Mouse (Mus musculus) right cerebral cortex, postnatal 4 days (tissue): ENCODE measurements at regions not wholly inside any gene's neighbourhood (a gene's known extent, or its start where the extent isn't known, plus 50 kb on each side); places are given as distances from the start of the nearest gene placed in this dataset.

Source experiments
- DNase-seq: peaks from one replicate; pipeline ENCODE4 v3.0.0-alpha.2; 2022

DNA sequence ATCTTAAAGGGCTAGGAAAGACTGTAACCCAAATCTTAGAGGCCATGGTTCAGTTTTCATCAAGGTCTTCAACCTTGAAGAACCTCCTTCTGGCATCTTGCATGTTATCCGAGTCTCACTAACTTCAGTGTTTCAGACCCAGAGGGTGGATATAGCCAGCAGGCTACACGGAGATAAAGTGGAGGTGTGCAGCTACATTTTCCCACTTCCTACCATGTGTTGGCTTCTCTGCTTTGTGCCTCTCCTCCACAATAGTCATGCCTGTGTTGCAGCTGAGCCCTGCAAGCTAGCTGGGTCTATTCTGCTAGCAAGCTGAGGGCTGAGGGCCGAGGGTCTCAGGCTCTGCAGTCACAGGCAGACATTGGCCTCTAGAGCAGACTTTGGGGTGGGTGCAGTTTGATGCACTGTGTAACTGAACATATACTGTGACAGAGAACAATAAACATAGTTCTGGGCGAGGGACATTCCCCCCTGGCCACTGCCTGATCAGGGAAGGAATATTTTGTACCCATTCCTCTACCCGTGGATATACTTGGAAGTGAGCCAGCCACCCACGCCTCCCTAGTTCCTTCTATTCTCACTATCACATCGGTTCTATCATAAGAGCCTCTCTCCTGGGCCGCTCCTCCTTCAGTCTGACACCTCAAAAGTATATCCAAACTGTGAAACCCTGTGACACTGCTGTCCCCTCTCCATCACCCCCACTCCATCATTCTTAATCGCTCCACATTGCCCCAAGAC is 152.6 kb upstream of the Mycn start:
- DNase-seq, result no peak

DNA sequence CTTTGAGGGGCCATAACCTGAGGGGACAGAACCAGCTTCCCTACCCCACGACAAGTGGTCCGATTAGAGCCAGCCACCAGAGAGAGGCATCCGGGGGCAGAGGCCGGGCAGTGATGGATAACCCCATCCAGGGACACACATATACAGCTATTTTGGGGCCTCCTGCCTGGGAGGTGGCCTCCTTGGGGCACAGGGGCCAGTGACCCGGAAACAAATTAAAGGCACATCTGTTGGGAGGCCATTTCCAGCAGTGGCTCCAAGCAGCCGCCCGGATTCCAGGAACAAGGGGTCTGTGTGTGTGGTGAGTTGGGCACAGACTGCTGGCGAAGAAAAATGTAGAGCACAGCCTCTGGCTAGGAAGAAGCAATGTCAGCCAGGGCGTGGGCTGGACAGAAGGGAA is 144.2 kb upstream of the Mycn start:
- no peak for DNase-seq

DNA sequence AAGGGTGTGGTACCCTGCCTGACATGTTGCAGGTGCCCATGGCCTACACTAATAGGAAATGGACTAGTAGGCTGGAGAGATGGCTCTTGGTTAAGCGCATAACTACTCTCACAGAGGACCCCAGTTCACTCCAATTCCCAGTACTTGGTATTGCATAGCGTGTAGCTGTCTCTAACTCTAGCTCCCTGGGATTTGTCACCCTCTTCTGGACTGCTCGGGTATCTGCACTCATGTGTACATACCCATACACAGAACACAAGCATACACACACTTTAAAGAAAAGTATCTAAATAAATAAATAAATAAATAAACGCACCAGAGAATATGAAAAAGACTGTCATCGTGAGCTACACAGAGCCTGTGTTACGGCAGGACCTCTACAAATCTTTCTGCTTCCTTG is 143.8 kb upstream of the Mycn start:
- DNase-seq, result no peak

DNA sequence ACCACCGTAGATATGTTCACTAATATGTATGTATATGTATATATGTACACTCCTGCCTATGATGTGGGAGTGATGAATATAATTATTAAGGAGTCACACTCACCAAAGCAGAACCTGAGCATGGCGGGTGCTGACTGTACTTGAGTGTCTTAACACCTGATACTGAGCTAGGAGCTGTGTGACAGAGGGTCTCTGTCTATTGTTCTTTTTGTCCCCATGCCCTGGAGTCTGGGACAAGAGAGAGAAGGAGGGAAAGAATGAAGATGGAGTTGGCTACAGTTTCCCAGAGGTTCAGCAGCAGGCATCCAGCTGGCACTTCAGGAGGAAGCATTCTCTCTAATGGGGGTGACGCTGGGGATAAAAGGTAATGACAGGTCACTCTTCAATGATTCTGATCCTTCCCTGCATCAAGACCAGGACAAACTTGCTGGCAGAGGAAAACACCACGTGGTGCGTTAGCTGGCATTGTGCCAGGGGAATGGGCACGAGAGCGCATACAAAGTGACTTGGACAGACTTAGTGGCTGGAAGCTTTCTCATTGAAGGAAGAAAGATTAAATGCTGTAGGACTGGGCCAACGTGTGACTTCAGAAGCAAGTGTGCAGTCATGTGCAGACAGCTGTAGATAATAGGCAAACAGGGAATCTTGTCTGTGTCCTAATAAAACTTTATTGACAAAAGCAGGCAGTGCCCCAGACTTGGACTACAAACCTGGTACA is 141.8 kb upstream of the Mycn start:
- DNase-seq, result peak; percentile 68

DNA sequence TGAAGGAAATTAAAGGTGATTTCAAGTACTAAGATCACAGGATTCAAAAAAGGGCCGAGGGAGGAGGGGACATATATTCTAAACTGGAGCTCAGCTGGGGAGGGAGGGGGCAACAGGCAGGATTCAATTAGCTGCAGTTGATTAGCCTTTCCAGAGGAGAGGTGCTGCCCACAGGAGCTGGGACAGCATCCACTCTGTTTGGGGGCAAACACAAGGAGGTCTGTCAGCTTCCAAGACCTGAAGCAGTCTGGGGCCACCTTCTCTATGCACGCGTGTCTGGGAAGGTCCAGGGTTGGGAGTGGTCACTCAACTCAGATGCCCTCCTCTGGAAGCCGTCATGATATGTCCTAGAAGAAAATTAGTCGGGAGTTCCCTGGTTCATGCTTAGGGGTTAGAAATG is 139.1 kb upstream of the Mycn start:
- DNase-seq, result no peak

DNA sequence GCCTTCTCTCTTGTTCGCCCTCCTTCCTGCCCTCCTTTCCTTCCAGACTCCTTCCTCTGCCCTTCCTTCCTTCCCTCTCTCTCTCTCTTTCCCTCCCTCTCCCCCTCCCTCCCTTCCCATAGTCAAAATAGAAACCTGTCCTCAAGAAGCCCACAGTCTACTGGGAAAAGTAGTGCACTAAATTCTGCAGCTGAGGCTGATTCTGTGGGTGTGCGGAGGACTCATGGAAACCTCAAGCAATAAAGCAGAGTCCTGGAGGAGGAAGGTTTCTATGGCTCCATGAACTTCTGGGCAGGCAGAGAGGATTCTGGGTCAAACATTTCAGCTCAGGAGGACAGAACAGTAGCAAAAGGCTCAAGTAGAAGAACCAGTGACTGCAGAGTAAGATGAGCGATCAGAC is 138.1 kb upstream of the Mycn start:
- no peak for DNase-seq

DNA sequence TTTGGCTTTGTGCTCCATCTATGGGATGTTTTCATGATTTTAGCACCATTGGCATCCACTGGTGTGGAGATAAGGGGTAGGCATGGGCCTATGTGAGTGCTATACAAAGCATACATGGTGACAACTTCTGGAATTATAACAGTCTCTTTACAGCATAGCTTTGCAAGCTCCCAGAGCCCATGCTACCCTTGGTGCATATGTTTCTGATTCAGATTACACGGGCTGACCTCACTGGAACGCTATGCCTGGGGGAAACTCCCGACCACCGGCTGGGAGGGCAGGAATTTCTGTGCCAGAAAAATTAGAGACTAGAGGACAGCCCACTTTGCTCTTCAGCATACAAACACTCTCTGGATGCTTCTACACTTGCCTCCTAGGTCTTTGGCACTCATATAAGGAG is 136.0 kb upstream of the Mycn start:
- no peak for DNase-seq

DNA sequence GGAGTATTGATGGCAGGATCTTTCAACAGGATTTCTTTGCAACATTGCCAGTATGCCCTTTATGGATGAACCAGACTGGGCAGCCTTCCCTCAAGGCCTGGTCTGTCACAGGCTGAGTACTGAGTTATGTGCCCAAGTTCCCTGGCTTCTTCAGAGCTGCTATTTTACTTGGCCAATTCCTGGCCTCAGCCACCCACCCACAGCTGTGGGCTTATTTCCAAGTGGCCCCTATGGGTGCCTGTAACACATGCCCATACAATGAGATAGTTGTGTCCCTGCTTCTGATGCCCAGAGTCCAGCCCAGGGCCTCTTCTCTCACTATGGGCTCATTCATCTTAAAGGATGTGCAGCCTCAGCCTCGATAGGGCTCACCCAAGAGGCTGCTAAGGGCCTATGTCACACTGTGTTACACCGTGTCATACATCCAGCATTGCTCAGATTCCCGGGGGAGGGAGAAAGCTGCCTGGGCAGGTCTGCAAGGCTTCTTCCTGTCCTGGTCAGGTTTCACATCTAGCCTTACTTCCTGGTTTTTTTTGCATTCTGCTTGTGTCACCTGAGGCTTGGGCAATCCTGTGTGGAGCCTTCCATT is 135.1 kb upstream of the Mycn start:
- no peak for DNase-seq

DNA sequence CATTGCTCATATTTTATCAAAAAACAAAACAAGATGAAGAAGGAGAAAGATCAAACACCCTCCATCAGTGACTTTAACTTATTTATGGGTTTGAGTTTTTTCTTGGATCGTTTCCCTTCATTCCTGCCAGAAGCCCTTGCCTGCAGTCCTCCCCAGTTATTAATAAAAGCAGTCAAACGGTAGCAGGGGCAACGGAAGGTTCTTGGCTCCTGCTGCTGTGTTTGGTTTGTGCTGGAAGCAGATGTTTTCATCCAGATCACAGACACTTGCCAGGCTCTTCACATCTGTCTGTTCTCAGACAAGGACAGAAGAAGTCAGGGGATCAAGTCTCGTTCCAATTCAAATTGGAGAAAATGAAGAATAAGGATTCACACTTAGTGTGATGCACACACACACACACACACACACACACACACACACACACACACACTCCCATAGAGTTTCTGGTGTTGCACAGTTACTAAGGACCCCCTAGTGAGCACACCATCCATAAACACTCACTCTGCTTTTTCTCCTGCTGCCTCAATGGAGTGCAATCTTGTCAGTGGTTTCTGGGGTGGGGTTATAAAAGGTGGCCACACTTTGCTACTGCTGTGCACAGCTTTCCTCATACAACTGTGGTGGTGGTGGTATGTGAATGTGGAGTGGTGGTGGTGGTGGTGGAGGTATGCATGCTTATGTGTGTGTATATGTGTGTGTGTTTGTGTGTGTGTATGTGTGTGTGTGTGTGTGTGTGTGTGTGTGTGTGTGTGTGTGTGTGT is 131.6 kb upstream of the Mycn start:
- DNase-seq, result no peak

DNA sequence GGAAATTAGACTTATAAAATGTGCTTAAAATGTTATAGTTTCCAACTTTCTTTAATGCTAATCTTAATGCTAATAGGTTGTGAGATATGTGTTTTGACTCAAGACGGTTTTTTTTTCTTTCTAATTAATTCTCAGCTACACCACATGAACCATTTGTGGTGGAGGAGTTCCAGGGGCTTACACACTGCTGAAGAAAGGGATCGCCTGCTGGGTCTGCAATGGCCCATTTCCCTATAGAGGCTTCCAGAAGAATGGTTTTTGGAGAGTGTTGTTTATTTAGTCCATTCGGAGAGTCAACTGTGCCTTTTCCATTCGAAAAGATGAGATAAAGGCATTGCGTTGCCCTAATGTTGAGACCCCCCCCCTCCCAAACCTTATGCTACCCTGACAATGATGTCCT is 125.6 kb upstream of the Mycn start:
- DNase-seq, result no peak

DNA sequence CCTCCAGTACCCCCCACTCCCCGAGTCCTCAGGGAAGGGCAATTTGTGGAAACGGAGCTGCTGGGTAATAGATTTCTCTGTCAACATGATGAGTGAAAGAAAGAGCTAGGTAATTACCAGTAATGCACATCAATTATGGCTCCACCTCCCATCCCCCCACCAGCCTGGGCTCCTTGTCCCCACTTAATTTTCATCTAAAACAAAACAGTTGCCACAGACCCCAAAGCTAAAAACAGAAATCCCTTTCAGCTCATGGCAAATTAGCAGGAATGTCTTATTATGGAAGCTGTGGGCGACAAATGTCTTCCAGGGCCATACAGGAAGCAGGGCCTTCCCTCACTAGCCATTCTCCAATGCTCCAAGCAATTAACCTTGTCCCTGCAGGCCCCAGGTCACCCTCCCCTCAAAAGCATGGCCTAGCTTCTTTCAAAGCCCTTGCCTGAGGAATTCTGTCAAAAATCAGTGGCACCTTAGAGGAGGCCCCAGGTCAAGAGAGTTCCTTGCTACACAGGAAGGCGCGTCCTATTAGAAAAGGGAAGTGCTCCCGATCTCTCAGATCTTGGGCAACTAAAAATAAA is 125.0 kb upstream of the Mycn start:
- no peak for DNase-seq

DNA sequence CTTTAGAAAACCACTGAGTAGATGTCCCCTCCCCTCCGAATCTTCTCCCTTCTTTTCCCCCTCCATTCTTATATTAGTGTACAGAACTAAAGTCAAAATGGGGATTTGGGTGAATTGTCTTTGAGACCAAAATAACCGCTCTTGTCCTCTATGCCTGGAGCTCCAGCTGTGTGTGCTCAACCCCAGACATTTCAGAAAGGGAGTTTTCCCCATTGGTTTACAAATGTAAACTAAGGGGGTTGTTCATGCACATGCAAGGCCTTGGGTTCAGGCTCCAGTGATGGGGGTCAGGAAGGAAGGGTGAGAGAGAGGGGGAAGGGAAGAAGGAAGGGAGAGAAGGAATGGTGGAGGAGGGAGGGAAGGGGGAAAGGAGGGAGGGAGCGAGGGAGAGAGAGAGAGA is 117.8 kb upstream of the Mycn start:
- DNase-seq, result no peak

DNA sequence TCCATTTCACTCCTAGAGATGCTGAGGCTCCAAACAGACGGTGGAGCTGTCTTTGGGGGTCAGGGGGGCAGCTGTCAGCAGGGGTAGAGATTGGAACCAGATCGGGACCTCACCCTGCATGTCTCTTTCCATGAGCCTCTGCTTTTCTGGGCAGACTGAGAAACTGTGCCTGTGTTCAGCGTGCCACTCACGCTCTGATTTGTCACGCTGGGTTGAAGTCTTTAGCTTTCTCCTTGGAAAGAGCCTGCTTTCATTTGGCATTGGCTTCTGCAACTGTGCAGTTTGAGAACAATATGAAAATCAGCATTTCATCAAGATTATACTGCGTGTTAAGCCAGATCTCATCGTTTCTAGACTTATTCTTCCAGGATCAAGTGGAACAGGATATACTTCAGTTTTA is 114.5 kb upstream of the Mycn start:
- DNase-seq, result no peak

DNA sequence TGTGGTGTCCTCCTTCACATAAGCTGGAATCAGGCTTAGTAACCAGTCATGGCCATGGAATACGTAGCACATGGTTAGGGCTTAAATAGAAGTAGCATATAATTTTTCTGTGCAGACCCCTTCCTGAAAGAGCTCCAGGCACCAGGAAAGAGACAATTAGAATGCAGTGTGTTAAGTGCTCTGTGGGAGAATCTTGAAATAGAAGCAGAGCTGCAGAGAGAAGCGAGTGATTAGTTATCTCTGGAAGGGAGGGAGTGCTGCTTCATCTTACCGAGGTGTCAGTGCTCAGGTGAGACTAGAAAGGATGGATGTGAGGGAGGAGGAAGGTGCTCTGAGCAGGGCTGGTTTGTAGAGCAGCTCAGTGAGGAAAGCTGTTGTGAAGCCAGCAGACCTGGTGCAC is 112.9 kb upstream of the Mycn start:
- no peak for DNase-seq

DNA sequence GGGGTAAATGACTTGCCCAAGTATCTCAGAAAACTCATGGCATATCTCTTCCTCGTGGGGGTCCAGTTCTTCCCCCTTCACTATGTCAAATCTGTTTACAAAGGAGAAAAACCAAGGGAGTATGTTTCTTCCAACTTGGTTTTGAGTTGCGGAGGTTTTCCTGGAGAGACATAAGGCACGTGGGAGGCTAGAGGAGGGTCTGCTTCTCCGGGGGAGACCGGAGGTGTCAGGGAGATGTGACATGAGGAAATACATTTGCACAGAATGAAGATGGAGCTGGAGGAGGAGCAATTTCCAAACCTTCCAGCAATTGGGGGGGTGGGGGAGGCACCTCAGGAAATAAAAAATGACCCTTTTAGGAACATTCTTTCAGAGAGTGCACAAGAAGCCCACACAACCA is 112.0 kb upstream of the Mycn start:
- DNase-seq, result no peak

DNA sequence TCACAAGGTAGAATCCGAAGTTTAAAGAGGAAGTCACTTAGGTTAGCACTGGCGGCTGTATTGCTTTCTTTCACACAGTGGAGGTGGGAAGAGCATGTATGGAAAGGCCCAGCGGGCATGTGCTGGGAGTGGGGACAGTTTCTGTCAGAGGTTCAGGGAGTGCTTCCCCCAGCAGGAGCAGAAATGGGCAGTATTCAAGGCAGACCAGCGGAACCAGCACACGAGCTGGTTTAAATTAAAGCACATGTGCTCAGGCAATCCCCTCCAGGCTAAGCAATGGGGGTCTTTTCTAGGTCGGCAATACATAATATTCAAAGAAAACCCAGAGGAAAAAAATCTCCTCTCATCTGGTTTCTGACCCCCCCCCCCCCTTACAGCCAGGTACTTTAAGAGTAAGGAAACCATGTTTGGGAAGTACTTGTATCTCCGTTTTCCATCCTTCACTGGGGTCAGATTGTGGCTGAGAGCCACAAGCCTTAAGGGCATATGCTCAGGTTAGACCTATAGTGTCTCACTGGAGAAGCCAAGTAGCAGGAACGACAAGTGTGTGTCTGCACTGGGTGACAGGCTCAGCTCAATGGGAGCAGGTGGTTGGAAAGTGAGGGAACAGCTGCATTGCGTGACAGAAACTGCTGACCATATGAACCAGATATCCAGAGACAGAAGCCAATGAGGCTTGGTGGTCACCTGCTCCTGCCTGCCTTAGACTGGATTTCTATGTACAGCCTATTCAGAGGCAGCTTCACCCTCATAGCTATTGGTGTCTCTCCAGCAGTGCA is 111.3 kb upstream of the Mycn start:
- no peak for DNase-seq

DNA sequence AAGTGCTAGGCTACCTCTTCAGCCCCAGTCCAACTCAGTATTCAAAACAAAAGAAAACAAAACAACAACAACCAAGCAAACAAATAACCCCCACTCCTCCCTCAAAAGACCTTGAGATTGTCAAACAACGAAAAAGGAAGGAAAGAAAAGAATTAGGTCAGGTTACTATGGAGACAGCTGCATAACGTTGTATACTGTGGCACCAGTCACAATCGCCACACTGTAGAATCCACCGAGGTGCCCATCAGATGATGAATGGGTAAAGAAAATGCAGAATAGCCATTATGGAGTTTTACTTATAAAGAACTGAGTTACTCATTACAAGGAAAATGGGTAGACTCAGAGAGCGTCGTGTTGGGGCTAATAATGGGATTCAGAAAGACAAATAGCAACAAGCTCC is 110.5 kb upstream of the Mycn start:
- no peak for DNase-seq

DNA sequence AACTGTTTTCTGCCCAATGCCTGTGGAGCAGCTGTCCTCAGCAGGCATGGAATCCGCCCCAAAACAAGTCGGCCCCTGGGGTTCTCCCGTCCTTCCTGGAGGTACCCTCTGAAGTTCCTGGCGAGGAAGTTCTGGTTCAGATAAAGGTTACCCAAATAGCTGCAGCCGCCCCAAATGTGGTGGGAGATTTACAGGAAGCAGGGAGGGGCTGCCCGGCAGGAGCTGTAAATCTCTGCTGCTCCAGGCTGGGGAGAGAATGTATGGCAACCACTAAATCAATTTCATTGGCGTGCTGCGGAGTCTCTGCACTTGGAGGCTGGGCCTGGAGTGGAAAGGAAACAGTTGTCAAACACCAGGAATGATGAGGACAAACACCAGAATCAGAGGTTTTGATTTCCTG is 107.9 kb upstream of the Mycn start:
- no peak for DNase-seq

DNA sequence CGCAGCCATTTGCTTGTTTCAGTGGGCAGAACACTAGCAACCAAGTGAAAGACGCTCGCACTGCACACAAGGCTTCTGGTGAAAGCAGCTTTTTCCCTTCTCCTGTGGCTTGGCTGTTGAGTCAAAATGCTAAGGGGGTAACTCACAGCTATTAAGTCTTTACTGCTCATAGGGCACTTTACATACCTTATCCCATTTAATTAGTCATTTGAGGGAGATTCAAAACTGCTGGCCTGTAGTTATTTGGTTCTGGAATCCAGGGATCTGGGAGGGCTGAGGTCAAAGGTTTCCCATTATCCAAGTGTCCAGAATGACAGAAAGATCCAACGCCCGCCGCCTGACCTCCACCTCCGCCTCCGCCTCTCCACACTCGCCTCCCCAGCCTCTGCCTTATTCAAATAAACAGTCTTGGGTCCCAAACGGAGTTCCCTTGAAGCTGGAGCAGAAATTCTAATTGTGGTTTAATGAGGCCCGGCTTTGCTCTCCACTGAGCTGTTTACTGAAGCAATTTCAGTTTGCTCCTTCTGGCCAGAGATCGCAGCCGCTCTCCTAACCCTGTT is 106.5 kb upstream of the Mycn start:
- no peak for DNase-seq

DNA sequence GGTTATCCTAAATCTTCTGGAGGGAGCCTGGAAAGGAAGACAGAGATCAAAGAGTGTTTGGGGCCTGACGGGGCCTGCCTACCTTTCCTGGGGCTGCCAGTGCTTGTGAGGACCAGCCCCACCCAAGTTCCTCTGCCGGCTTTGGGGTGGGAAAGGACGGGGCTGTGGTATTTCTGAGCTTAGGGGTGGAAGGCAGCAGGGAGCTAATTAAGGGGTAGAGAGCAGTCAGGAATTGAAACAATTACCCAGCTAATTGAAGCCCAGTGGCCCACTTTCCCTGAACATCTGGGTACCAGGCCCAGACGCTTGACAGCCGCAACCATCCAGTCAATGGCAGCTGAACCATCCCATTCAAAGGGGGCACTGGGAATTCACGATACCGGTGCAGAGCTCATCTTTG is 101.2 kb upstream of the Mycn start:
- no peak for DNase-seq

DNA sequence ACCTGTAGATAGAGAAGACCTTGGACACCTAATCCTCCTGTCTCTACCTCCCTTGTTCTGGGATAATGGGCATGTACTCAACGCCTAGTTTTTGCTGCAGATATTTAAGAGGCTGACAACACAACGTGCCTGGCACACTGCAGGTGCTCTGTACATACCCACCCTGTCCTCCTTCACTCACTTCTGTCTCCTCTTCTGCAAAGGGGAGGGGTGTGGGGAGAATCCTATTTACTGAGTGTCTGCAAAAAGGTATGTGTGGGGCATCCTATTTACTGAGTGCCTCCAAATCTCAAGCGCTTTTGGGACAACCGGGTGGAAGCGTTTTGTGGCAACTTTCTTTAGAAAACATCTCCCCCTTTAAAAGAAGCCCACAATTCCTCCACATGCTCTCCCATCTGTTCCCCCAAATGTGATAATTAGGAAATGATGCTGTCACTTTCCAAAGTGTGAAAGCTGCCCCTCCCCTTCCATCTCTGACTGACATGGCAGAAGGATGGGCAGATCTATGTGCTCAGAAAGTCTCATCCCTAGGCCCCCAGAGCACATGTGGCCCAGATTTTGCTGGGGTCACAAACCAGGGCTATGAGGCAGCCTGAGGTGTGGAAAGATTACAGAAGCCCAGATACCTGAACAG is 93.5 kb upstream of the Mycn start:
- no peak for DNase-seq

DNA sequence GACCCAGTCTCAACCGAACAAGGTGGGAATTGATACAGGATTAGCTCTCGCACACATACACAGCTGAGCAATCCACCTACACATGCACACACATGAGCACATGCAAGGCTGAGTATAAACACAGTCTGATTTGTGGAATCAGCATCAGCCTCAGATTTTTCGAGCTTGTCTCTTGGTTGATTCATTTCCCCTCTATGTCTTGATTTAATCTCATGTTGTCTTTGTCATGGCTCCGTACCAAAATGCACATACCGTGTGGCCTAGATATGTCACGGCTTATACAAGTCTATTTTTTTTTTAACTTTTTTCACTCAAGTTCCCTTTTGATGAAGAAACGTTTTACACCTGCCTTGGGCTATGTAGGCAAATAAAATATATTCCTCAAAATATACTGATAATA is 88.6 kb upstream of the Mycn start:
- DNase-seq, result no peak
